Mouse (Mus musculus) embryonic stem cell, embryonic (primary cell): ENCODE measurements around the gene Klk8.

Experiments
- CTCF ChIA-PET, 4 experiments: fragments of 300-600 bp in 2 of 4; fragments of 350-600 bp in 2 of 4; sonication (Branson Sonifier 250); formaldehyde crosslinking; loops; one replicate each; lab custom pipeline; 2022; ENCODE audit warnings: inconsistent platforms in 2 of 4; lab: Charles Lee
- POLR2A ChIA-PET, 4 experiments: fragments of 300-600 bp in 2 of 4; fragments of 350-600 bp in 2 of 4; sonication (Branson Sonifier 250); formaldehyde crosslinking; loops; one replicate each; lab custom pipeline; 2022; ENCODE audit warnings: antibody characterized with exemption in 4 of 4, inconsistent platforms in 1 of 4; lab: Charles Lee

Gene Klk8

GRCm38 (mm10) chr7:43781541-43781940, 15.8 kb upstream of the Klk8 start:
- POLR2A ChIA-PET, result interaction anchor here in 2 of 4 experiments (0.9 to 2.0 kb wide), 8 partner anchors 9 to 578 kb away, joined by 3 to 5 read pairs (median 4); partner anchors contain the start of genes Klk7 (in 1 of the 2) and Klk8 (in 1 of the 2)
- CTCF ChIA-PET, result interaction anchor here in 3 of 4 experiments (0.6 to 2.5 kb wide), 7 partner anchors 9 to 110 kb away, joined by 3 to 17 read pairs (median 4); partner anchors contain the start of gene Ctu1 (in 1 of the 3)

- ChIA-PET CTCF (interaction anchor here in 3 of 4 experiments (0.5 to 2.5 kb wide), 16 partner anchors 9 to 606 kb away, joined by 3 to 17 read pairs (median 4); partner anchors contain the start of gene Klk9 (in 1 of the 3)), POLR2A (interaction anchor here in 3 of 4 experiments (0.7 to 2.0 kb wide), 6 partner anchors 10 to 276 kb away, joined by 3 to 6 read pairs (median 4); partner anchors contain the start of genes Klk7 (in 1 of the 3) and Klk8 (in 1 of the 3))
Observed at GRCm38 (mm10) chr7:43782275-43783265, 14.8 kb upstream of the Klk8 start.

GRCm38 (mm10) chr7:43785286-43785685, 12.1 kb upstream of the Klk8 start:
- ChIA-PET CTCF (interaction anchor here in 1 of 4 experiments (0.6 kb wide), 1 partner anchor 205 kb away, joined by 3 read pairs; no protein-coding TSS in a partner anchor), POLR2A (interaction anchor here in 1 of 4 experiments (1.7 kb wide), 1 partner anchor 12 kb away, joined by 5 read pairs; the partner anchor contains the start of gene Klk8)

GRCm38 (mm10) chr7:43788096-43788495, 9.3 kb upstream of the Klk8 start:
- ChIA-PET POLR2A (interaction anchor here in 1 of 4 experiments (0.6 to 1.4 kb wide), 3 partner anchors 10 to 571 kb away, joined by 3 to 4 read pairs (median 3); partner anchors contain the start of gene Klk8), CTCF (interaction anchor here in 3 of 4 experiments (0.6 to 1.8 kb wide), 4 partner anchors 68 to 444 kb away, joined by 3 to 9 read pairs (median 4); no protein-coding TSS in a partner anchor)

GRCm38 (mm10) chr7:43789295-43789694, 8.1 kb upstream of the Klk8 start:
- ChIA-PET CTCF (interaction anchor here (0.6 to 2.0 kb wide), 14 partner anchors 9 to 403 kb away, joined by 3 to 12 read pairs (median 4); partner anchors contain the start of gene Ctu1 (in 1 of the 4)), POLR2A (interaction anchor here in 2 of 4 experiments (0.6 to 1.4 kb wide), 5 partner anchors 9 to 366 kb away, joined by 3 to 4 read pairs (median 3); partner anchors contain the start of gene Klk8 (in 1 of the 2))

- ChIA-PET POLR2A (interaction anchor here in 2 of 4 experiments (1.0 to 1.7 kb wide), 2 partner anchors 13 to 201 kb away, joined by 4 to 5 read pairs; no protein-coding TSS in a partner anchor), CTCF (interaction anchor here in 1 of 4 experiments (0.6 to 1.9 kb wide), 3 partner anchors 9 to 27 kb away, joined by 3 to 5 read pairs (median 4); no protein-coding TSS in a partner anchor)
Observed at GRCm38 (mm10) chr7:43791591-43791990, 5.8 kb upstream of the Klk8 start, which contains the start of gene Klk9. Klk9 (plus strand) TSS chr7:43791891.

GRCm38 (mm10) chr7:43796355-43796754, 1.0 kb upstream of the Klk8 start:
- CTCF ChIA-PET, result interaction anchor here in 2 of 4 experiments (0.6 to 1.6 kb wide), 2 partner anchors 61 to 595 kb away, joined by 3 to 4 read pairs; no protein-coding TSS in a partner anchor
- POLR2A ChIA-PET, result interaction anchor here in 1 of 4 experiments (0.7 to 1.5 kb wide), 5 partner anchors 10 to 82 kb away, joined by 3 to 5 read pairs (median 3); partner anchors contain the start of gene Klk10

- ChIA-PET CTCF (interaction anchor here in 2 of 4 experiments (1.1 to 1.4 kb wide), 2 partner anchors 8 to 122 kb away, joined by 3 to 4 read pairs; no protein-coding TSS in a partner anchor), POLR2A (interaction anchor here in 3 of 4 experiments (0.5 to 1.6 kb wide), 11 partner anchors 9 to 302 kb away, joined by 3 to 7 read pairs (median 4); partner anchors contain the start of genes Ctu1 (in 1 of the 3) and Klk10 (in 1 of the 3))
Observed at GRCm38 (mm10) chr7:43797844-43798462, 576 bp downstream of the Klk8 start.

GRCm38 (mm10) chr7:43799876-43800275, 2.5 kb downstream of the Klk8 start:
- ChIA-PET POLR2A (no interaction called here), CTCF (interaction anchor here in 1 of 4 experiments (1.2 kb wide), 1 partner anchor 10 kb away, joined by 3 read pairs; no protein-coding TSS in a partner anchor)

- CTCF ChIA-PET, result no interaction called here
- POLR2A ChIA-PET, result interaction anchor here in 1 of 4 experiments (1.1 kb wide), 1 partner anchor 29 kb away, joined by 4 read pairs; no protein-coding TSS in a partner anchor
Observed at GRCm38 (mm10) chr7:43810994-43811393, 13.6 kb downstream of the Klk8 start, which contains the start of gene Klk7. Klk7 (plus strand) TSS chr7:43811294.

GRCm38 (mm10) chr7:43815211-43815610, 17.8 kb downstream of the Klk8 start:
- CTCF ChIA-PET, result no interaction called here
- POLR2A ChIA-PET, result no interaction called here

- ChIA-PET CTCF (no interaction called here), POLR2A (interaction anchor here in 1 of 4 experiments (1.1 kb wide), 1 partner anchor 36 kb away, joined by 3 read pairs; the partner anchor contains the start of gene Klk10)
Observed at GRCm38 (mm10) chr7:43816746-43817145, 19.4 kb downstream of the Klk8 start.

- CTCF ChIA-PET, result no interaction called here
- POLR2A ChIA-PET, result interaction anchor here in 2 of 4 experiments (0.5 to 1.5 kb wide), 3 partner anchors 12 to 425 kb away, joined by 3 read pairs; partner anchors contain the start of genes 1700028J19Rik (in 1 of the 2) and 2410002F23Rik (in 1 of the 2)
Observed at GRCm38 (mm10) chr7:43821581-43821980, 24.2 kb downstream of the Klk8 start.

GRCm38 (mm10) chr7:43824199-43824598, 26.8 kb downstream of the Klk8 start, which contains the start of gene Klk6:
Klk6 (plus strand) TSS chr7:43824499.
- POLR2A ChIA-PET, result no interaction called here
- CTCF ChIA-PET, result no interaction called here

- CTCF ChIA-PET, result no interaction called here
- POLR2A ChIA-PET, result no interaction called here
Observed at GRCm38 (mm10) chr7:43826056-43826455, 28.7 kb downstream of the Klk8 start.

- ChIA-PET POLR2A (no interaction called here), CTCF (interaction anchor here in 1 of 4 experiments (0.6 kb wide), 1 partner anchor 178 kb away, joined by 4 read pairs; no protein-coding TSS in a partner anchor)
Observed at GRCm38 (mm10) chr7:43827706-43828105, 30.3 kb downstream of the Klk8 start.

- CTCF ChIA-PET, result no interaction called here
- POLR2A ChIA-PET, result no interaction called here
Observed at GRCm38 (mm10) chr7:43829006-43829405, 31.6 kb downstream of the Klk8 start.
